Mouse (Mus musculus) heart, embryonic 10.5 days (tissue): ENCODE data around the gene Fhod1. TPM values are rescaled to one million over a fixed set of nuclear protein-coding genes. Genes with fewer than 3 reads are reported as not detected.

Experiments
- DNase-seq: peaks from one replicate; pipeline ENCODE4 v3.0.0-alpha.2; 2017; ENCODE audit warnings: low spot score
- H3K27ac ChIP-seq: fragments of 300-500 bp; sonication (generic); 2 replicates; pipeline ENCODE4 v1.5.1; 2016; ENCODE audit warnings: mild to moderate bottlenecking
- H3K27me3 ChIP-seq: fragments of 300-500 bp; sonication (generic); 2 replicates; pipeline ENCODE4 v1.6.1; 2016; ENCODE audit warnings: mild to moderate bottlenecking; ENCODE audit not compliant: poor library complexity, insufficient read depth, severe bottlenecking
- H3K36me3 ChIP-seq: fragments of 300-500 bp; sonication (generic); 2 replicates; pipeline ENCODE4 v1.6.1; 2016; ENCODE audit warnings: mild to moderate bottlenecking, moderate library complexity
- H3K4me1 ChIP-seq: fragments of 300-500 bp; sonication (generic); 2 replicates; pipeline ENCODE4 v1.6.1; 2016; ENCODE audit warnings: mild to moderate bottlenecking
- H3K4me3 ChIP-seq: fragments of 300-500 bp; sonication (generic); 2 replicates; pipeline ENCODE4 v1.5.1; 2016; ENCODE audit warnings: mild to moderate bottlenecking, moderate library complexity
- H3K9me3 ChIP-seq: fragments of 300-500 bp; sonication (generic); 2 replicates; pipeline ENCODE4 v1.6.1; 2016; ENCODE audit warnings: mild to moderate bottlenecking, moderate library complexity
- WGBS: fragments of 180-500 bp; shearing (Covaris S2); methylation state at CpG from one replicate; pipeline ENCODE4 v1.1.7; 2016; 5-methylcytosine and 5-hydroxymethylcytosine counted together
- polyA plus RNA-seq: library from polyadenylated mRNA; unstranded; fragments of >200 nt; fragmentation: Nextera tagmentation; extraction: Ambion mirVana; gene quantifications from 2 replicates; pipeline ENCODE4 v1.2.1, GENCODE M21; 2016

Gene Fhod1
- polyA plus RNA-seq, 1 experiment from 2014 or later = 3.0 TPM

- Histone ChIP-seq H3K27ac (peak overlapping the region; percentile 92), H3K27me3 (no peaks in the 10 kb centered on the region), H3K4me3 (peak overlapping the region; percentile 82), H3K36me3 (peaks cover 51% of the 10 kb centered on the region), H3K4me1 (peaks cover 27% of the 10 kb centered on the region), H3K9me3 (no peaks in the 10 kb centered on the region)
- WGBS = 35% methylated on average over 6 of the region's 6 CpGs
- no peak for DNase-seq
Measured at GRCm38 (mm10) chr8:105326968-105327367, 20.8 kb downstream of the Fhod1 start.

- Histone ChIP-seq H3K36me3 (peaks cover 44% of the 10 kb centered on the region), H3K4me1 (peaks cover 25% of the 10 kb centered on the region), H3K9me3 (no peaks in the 10 kb centered on the region), H3K4me3 (peak within 1 kb of the TSS; percentile 82), H3K27me3 (no peaks in the 10 kb centered on the region), H3K27ac (peak within 1 kb of the TSS; percentile 92)
- WGBS = under 1% methylated on average over 36 of the region's 36 CpGs
- DNase-seq = peak; percentile 99
Measured at GRCm38 (mm10) chr8:105326141-105326672, 21.5 kb downstream of the Fhod1 start, which contains the start of the genes Lrrc29 and Tmem208. TSS of gene Lrrc29 (minus strand) at chr8:105326278. TSS of gene Tmem208 (plus strand) at chr8:105326354.

- peaks cover 38% of the 10 kb centered on the region for H3K36me3 ChIP-seq
- 1% methylated on average over 12 of the region's 12 CpGs for WGBS
Measured at GRCm38 (mm10) chr8:105325641-105326093, 22.1 kb downstream of the Fhod1 start.

GRCm38 (mm10) chr8:105323183-105323582 lies 24.6 kb downstream of the Fhod1 start:
- no peak overlapping the region for H3K27ac ChIP-seq
- peaks cover 30% of the 10 kb centered on the region for H3K4me1 ChIP-seq
- H3K4me3 ChIP-seq = no peak overlapping the region
- WGBS = 77% methylated on average over 4 of the region's 4 CpGs
- H3K27me3 ChIP-seq = no peaks in the 10 kb centered on the region
- no peak for DNase-seq
- no peaks in the 10 kb centered on the region for H3K9me3 ChIP-seq
- peaks cover 27% of the 10 kb centered on the region for H3K36me3 ChIP-seq

More at GRCm38 (mm10) chr8:105325641-105326093, 22.1 kb downstream of the Fhod1 start:
- Histone ChIP-seq H3K4me1 (peaks cover 25% of the 10 kb centered on the region), H3K27ac (peak overlapping the region; percentile 92), H3K9me3 (no peaks in the 10 kb centered on the region), H3K27me3 (no peaks in the 10 kb centered on the region), H3K4me3 (peak overlapping the region; percentile 82)
- DNase-seq = no peak

GRCm38 (mm10) chr8:105318662-105319190 lies 29.0 kb downstream of the Fhod1 start:
- Histone ChIP-seq H3K4me3 (no peak overlapping the region), H3K27me3 (no peaks in the 10 kb centered on the region), H3K9me3 (no peaks in the 10 kb centered on the region), H3K27ac (no peak overlapping the region), H3K36me3 (peaks cover 57% of the 10 kb centered on the region), H3K4me1 (peaks cover 21% of the 10 kb centered on the region; the same call in 1 of the 2 replicates)
- WGBS = 79% methylated on average over 11 of the region's 11 CpGs
- DNase-seq = no peak

- Histone ChIP-seq H3K9me3 (no peaks in the 10 kb centered on the region), H3K4me1 (peaks cover 24% of the 10 kb centered on the region; the same call in 1 of the 2 replicates), H3K27me3 (no peaks in the 10 kb centered on the region), H3K36me3 (peaks cover 61% of the 10 kb centered on the region), H3K4me3 (no peak overlapping the region), H3K27ac (no peak overlapping the region)
- WGBS = 89% methylated on average over 4 of the region's 4 CpGs
- no peak for DNase-seq
Measured at GRCm38 (mm10) chr8:105317941-105318340, 29.8 kb downstream of the Fhod1 start.

GRCm38 (mm10) chr8:105315073-105315769 lies 32.5 kb downstream of the Fhod1 start:
- Histone ChIP-seq H3K27me3 (no peaks in the 10 kb centered on the region), H3K4me1 (peaks cover 24% of the 10 kb centered on the region; the same call in 1 of the 2 replicates), H3K9me3 (no peaks in the 10 kb centered on the region), H3K27ac (no peak overlapping the region), H3K36me3 (peaks cover 79% of the 10 kb centered on the region), H3K4me3 (no peak overlapping the region)
- DNase-seq = no peak
- WGBS = 89% methylated on average over 18 of the region's 18 CpGs

- no peak overlapping the region for H3K4me3 ChIP-seq
- no peak overlapping the region for H3K27ac ChIP-seq
- no peaks in the 10 kb centered on the region for H3K27me3 ChIP-seq
- no peak for DNase-seq
- peaks cover 25% of the 10 kb centered on the region; the same call in 1 of the 2 replicates for H3K4me1 ChIP-seq
- WGBS = 66% methylated on average over 9 of the region's 9 CpGs
- no peaks in the 10 kb centered on the region for H3K9me3 ChIP-seq
- H3K36me3 ChIP-seq = peaks cover 85% of the 10 kb centered on the region
Measured at GRCm38 (mm10) chr8:105313622-105314402, 33.9 kb downstream of the Fhod1 start.

- WGBS = 90% methylated on average over 8 of the region's 8 CpGs
- peaks cover 85% of the 10 kb centered on the region for H3K36me3 ChIP-seq
- no peak for DNase-seq
- no peak overlapping the region for H3K4me3 ChIP-seq
- no peak overlapping the region for H3K27ac ChIP-seq
- peaks cover 22% of the 10 kb centered on the region; the same call in 1 of the 2 replicates for H3K4me1 ChIP-seq
- H3K9me3 ChIP-seq = no peaks in the 10 kb centered on the region
- H3K27me3 ChIP-seq = no peaks in the 10 kb centered on the region
Measured at GRCm38 (mm10) chr8:105312891-105313481, 34.8 kb downstream of the Fhod1 start.

- Histone ChIP-seq H3K4me3 (no peak overlapping the region), H3K36me3 (peaks cover 92% of the 10 kb centered on the region), H3K27ac (no peak overlapping the region), H3K4me1 (peaks cover 28% of the 10 kb centered on the region; the same call in 1 of the 2 replicates), H3K9me3 (no peaks in the 10 kb centered on the region), H3K27me3 (no peaks in the 10 kb centered on the region)
- WGBS = 81% methylated on average over 1 of the region's 1 CpGs
- no peak for DNase-seq
Measured at GRCm38 (mm10) chr8:105311718-105312117, 36.0 kb downstream of the Fhod1 start.

GRCm38 (mm10) chr8:105310118-105310517 lies 37.6 kb downstream of the Fhod1 start:
- no peak for DNase-seq
- 85% methylated on average over 8 of the region's 8 CpGs for WGBS
- Histone ChIP-seq H3K4me3 (no peak overlapping the region), H3K27ac (no peak overlapping the region), H3K4me1 (peaks cover 38% of the 10 kb centered on the region), H3K27me3 (no peaks in the 10 kb centered on the region), H3K36me3 (peaks cover 80% of the 10 kb centered on the region), H3K9me3 (no peaks in the 10 kb centered on the region)

GRCm38 (mm10) chr8:105309142-105309847 lies 38.5 kb downstream of the Fhod1 start:
- Histone ChIP-seq H3K4me3 (no peak overlapping the region), H3K4me1 (peaks cover 42% of the 10 kb centered on the region), H3K36me3 (peaks cover 79% of the 10 kb centered on the region), H3K9me3 (no peaks in the 10 kb centered on the region), H3K27ac (no peak overlapping the region), H3K27me3 (no peaks in the 10 kb centered on the region)
- DNase-seq = no peak
- 77% methylated on average over 15 of the region's 15 CpGs for WGBS
